ENCODE assay signal across 8 mouse cellular contexts in the genomic region with DNA sequence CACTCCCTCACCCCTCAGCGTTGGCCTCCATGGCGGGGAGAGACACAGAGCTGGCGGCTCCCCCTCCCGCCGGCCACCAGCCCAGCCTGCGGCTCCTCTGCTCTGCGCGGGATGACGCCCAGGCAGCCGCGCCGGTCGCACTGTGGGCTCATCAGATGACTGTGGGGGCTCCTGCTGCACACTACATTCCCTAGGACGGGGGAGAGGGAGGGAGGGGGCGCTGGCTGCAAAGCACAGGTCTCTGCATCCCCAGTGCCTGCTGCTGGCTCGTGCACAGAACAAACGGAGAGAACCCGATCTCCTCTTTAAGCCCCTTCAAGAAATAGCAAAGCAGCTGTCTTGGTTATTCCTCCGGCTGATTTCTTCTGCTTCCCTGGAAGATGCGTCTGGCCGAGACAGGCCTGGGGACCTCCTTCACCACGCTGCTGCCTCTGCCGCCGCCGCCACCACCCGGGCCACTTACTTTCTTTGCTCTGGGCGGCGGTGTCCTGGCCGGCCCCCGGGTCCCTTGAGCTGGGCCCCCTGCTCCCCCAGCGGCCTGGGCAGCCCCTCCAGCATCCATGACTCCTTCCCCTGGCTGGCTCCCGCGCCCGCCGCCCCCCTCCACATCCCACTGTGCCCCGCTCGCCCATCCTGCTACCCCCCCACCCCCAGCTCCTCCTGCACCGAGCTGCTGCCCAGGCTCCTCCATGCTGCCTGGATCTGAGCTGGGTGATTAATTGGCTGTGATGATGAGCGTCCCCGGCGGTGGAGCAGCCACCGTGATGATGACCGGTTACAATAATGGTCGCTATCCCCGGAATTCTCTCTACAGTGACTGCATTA.
DNase-seq lines count a peak whose midpoint lies in the region; ATAC-seq lines count a peak whose summit lies in the region.

No protein-coding gene starts in this region.

- ATAC-seq in cerebellum, adult (ENCODE audit: insufficient number of reproducible peaks, low FRiP score, low TSS enrichment) = no peak
- peak; percentile 80 for ATAC-seq in frontal cortex, adult (ENCODE audit: low TSS enrichment)
- peak; percentile 46; the same call in 1 of the 2 replicates for ATAC-seq in stomach, embryonic 16.5 days (ENCODE audit: insufficient read depth, low FRiP score)

- H3K27ac ChIP-seq in stomach, embryonic 16.5 days (ENCODE audit: low read length) = no peak overlapping the region

- H3K4me2 ChIP-seq in stomach, embryonic 16.5 days (ENCODE audit: low read depth, low read length) = peak overlapping the region; percentile 54

- peak overlapping the region; percentile 32 for H3K4me3 ChIP-seq in stomach, embryonic 16.5 days (replicated peaks; ENCODE audit: low read length)

- no peaks in the 10 kb centered on the region for H3K9me3 ChIP-seq in stomach, embryonic 16.5 days (replicated peaks; ENCODE audit: control insufficient read depth, low read length)

- intact Hi-C loops in gastrocnemius, postnatal 36 days (cut with DNase I) = no loop called here

- 0 out of 2 replicates have a peak, but pooled peaks cover 4% of the 10 kb centered on the region for H3K27me3 ChIP-seq in stomach, embryonic 16.5 days (ENCODE audit: control insufficient read depth, insufficient read depth, low read length)

- H3K36me3 ChIP-seq in stomach, embryonic 16.5 days (ENCODE audit: control insufficient read depth, insufficient read depth, low read length) = no peaks in the 10 kb centered on the region

- DNase-seq in cerebellum, postnatal 14 days = peak; percentile 73 to 76
- peak; percentile 25 for DNase-seq in adrenal gland, postnatal 14 days
- peak; percentile 71 for DNase-seq in layer of hippocampus, adult 9-11 months
- DNase-seq in mesoderm, embryonic 11.5 days (ENCODE audit: low read depth, low spot score) = peak; percentile 72
- no peak for DNase-seq in gastrocnemius, postnatal 36 days

- WGBS in stomach, embryonic 16.5 days = 3% methylated on average over 44 of the region's 45 CpGs

- peak overlapping the region; percentile 41 for H3K9ac ChIP-seq in stomach, embryonic 16.5 days (ENCODE audit: low read length)

- peaks cover 8% of the 10 kb centered on the region for H3K4me1 ChIP-seq in stomach, embryonic 16.5 days (ENCODE audit: control insufficient read depth, insufficient read depth, low read length)

Comparison
In these comparisons a context has a peak if more than half of its experiments do, and no peak if none do; other contexts are left out.
1. DNase-seq: peak in cerebellum, postnatal 14 days (2 of 2), adrenal gland, postnatal 14 days (single experiment), layer of hippocampus, adult 9-11 months (single experiment) and mesoderm, embryonic 11.5 days (single experiment); none in gastrocnemius, postnatal 36 days (0 of 2).